Mouse (Mus musculus) cerebellum, postnatal 4 days (tissue): ENCODE results near the gene Atg101.
"Not testable (repeated sequence)": the region's sequence is repeated elsewhere in the genome, so short reads cannot be mapped to it uniquely, and the experiment has no call there.

Experiments used
- DNase-seq, 2 experiments: peaks; one replicate each; pipeline ENCODE4 v3.0.0; 2022; ENCODE audit warnings: low spot score in 2 of 2, mixed read lengths in 1 of 2

Gene Atg101

DNA sequence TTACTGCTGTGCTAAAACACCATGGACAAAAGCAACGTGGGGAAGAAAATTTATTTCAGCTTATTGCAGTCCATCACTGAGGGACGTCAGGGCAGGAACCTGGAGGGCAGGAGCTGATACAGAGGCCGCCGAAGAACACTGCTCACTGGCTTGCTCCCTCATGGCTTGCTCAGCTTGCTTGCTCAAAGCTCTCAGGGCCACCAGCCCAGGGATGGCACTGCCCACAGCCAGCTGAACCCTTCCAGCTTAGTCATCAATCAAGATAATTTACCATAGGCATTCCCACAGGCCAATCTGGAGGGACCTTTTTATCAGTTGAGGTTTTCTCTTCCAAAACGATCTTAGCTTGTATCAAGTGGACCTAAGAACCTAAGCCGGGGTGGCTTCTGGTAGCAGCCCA is 27.9 kb downstream of the Atg101 start:
- DNase-seq, result no peak

DNA sequence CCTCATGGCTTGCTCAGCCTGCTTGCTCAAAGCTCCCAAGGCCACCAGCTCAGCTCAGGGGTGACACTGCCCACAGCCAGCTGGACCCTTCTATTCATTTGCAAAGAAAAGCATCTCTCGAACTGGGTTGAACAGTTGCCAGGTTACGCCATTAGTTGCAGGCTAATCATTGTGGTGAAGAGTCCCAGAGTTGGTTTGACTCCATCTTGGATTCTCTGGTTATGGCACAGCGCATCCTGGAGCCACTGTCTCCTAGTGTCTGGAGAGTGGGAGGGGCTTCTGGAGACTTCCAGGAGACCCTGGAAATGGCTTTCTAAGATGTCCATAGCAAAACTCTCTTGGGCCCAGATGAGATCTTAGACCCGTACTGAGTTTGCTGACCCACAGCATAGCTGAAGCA is 31.3 kb downstream of the Atg101 start:
- DNase-seq, result no peak

DNA sequence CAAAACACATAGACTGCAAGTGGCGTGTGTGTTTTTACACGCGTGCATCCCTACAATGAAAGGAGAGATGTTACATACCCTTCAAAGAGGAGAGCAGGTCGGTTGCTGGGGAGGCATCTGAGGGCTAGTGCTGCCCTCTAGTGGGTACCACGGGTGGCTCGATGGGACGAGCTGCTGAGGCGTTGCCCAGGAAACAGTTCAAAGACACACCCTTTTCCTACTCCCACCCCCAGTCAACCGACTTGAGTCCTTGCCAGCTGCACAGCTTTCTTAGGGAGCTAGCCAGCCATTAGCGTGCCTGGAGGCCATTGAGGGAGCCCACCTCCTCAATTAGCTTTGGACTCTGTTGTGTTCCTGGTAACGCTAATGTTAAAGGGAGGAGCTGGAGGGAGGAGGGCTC is 31.8 kb downstream of the Atg101 start:
- peak; percentile 78 to 90 for DNase-seq

DNA sequence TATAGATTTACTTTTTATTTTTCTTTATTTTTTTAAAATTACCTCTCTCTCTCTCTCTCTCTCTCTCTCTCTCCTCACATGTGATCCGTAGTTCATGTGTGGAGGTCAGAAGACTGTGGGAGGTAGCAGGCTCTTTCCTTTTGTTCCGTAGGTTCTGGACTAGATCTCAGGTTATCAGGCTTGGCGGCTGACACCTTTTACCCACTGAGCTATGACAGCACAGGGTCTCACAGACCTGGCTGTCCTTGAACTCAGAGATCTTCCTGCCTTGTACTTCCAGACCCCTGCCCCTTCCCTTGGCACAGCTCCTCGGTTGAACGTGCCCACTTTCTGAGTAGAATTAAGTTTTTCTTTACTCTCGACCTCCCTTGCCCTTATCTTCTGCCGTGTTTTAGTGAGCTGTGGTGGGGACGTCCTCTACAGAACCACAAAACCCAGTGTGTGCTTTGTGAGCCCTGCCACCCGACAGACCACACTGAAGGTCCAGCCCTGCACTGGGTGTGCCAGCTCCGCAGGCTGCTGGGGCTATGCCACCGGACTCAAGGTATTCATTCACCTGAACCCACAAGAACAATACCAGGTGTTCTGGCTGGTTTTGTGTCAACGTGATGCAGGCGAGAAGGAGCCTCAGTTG is 32.3 kb downstream of the Atg101 start:
- no peak for DNase-seq

DNA sequence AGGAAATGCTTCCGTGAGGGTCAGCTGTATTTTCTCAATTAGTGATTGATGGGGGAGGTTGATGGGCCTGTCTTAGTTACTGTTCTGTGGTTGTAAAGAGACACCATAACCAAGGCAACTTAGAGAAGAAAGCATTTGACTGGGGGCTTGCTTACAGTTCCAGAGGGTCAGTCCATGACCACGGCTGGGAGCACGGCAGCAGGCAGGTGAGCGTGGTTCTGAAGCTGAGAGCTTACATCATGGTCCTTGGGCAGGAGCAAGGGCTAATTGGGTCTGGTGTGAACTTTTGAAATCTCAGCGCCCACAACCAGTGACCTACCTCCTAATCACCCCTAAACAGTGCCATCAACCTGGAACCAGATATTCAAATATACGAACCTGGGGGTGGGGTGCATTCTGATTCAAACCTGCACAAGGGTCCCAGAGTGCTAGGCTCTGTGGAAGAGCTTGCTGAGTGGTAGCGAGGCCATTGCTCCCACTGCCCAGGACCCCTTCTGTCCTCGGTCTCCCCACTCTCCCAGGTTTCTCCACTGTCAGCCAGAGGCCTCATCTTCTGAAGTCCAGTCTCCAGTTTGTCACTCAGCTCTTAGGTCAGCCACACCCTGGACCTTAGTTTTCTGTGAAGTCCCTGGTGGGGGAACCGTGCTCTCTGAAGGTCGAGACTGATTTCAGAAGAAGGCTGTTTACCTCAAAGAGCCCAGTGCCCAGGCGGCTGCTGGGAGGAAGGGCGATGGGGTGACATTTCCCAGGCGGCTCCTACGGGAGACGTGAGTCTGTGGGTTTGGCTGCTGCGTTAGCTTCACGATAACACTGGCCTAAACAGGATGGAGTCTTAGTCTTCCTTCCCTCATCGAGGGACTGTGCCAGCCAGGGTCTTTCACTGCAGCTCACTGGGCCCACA is 33.1 kb downstream of the Atg101 start:
- no peak for DNase-seq

DNA sequence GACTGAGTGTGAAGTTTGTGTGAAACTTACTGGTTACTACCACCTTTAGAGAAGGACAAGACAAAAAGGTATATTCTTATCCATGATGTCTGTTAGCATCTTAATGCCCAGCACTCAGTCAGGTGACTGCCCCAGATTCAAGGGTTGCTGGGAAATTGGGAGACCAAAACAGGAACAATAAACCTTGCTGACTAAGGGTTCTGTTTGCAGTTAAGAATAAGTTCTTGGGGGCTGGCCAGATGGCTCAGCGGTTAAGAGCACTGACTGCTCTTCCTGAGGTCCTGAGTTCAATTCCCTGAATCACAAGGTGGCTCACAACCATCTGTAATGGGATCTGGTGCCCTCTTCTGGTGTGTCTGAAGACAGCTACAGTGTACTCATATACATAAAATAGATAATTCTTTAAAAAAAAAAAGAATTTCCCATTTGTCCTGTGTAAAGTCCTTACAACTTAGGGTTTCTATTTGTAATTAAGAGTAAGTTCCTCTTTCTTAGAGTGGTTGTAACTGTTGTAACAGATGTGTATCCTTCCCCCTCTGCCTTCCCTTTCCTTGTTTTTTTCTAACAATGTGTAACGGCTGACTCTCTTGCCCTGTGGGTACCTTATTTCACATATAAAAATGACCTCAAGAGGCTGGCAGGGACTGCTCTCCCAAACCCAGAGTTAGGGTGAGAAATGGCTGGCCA is 33.9 kb downstream of the Atg101 start:
- no peak for DNase-seq

DNA sequence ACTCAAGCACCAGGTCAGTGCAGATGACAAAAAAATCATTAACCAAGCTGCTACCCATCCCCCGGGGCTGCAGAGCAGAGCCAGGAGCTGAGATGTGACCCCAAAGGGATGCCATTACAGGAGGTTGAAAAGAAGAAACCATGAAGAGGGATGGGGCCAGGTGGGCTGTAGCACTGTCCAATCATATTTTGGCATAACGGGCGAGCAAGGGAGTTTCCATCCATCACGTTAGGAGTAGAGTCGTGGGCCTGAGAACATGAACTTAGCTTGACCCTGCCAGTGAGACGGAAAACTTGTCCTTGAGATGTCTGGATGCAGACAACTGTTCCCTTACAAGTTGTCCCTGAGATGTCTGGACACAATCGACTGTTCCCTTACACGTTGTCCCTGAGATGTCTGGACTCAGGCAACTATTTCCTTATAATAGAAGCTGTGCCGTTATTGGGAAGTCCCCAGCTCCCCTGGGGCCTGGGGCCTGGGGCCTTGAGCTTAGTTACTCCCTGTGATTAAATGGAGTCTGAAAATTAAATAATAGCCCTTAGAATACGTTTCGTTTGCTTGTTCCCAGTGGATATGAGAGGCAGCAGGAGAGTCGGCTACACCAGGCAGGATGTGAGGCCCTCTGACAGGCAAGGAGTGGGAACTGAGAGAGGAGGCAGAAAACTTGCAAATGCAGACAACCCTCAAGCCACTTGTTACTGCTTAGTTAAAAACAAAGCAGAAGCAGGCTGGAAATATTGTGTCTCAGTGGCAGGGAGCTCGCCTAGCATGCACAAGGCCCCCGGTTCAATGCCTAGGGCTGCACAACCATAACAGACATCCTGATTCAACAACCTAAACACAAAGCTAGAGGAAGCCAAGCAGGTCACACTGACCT is 35.1 kb downstream of the Atg101 start:
- DNase-seq, result no peak

DNA sequence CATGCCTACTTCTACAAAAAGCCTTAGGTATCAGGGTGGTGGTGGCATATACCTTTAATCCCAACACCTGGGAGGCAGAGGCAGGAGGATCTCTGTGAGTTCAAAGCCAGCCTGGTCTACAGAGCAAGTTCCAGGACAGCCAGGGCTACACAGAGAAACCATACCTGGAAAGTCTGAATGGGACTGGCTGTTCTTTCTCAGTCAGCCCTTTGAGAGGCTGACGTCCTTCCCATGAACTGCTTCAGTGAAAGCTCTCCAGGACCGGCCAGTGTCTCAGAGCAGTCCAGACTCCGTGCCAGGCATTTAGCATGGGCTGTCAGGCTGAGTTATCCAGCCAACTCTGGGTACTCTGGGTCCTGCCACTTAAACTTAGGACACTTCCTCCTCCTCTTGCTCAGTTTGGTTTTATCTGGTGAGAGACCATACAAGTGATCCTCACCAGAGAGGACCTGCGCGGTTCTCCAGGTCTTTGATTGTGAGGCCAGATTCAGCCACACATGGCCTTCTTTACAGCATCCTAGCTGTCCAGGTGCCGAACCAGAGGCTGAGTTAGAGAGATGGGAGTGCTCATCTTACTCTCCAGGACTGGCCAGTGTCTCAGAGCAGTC is 36.0 kb downstream of the Atg101 start:
- DNase-seq, result no peak

DNA sequence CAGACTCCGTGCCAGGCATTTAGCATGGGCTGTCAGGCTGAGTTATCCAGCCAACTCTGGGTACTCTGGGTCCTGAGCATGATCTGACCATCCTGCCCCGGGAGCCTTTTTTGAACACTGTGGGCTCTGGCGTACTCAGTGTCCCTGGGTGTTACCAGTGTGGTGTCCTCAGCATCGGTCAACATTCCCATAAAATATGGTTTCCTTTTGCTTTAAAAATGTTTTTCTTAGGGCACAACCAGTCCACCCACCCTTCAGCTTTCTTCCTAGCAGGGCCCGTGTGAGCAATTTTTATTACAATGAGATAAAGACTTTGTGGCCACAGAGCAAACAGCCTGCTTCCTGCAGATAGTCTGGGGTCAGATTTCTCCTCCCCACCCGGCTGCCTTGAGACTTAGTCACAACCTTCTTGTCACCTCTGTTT is 36.6 kb downstream of the Atg101 start:
- DNase-seq, result no peak

DNA sequence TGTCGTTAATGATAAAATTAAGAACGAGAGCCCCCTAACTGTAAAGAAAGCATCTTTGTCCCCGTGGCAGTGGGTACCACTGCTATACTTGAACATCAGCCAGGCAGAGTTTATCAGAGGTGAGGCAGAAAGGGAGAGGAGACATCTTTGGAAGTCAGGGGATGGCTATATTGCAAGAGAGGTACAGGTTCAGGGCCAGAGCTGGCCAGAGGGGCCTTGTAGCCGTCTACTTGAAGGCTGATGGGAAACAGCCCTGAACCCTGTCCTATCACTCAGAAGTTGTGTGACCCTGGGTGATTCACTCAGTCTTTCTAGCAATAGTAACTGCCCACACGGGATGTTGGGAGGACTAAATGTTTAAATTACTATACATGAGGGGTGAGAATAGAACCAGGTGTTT is 37.1 kb downstream of the Atg101 start:
- DNase-seq, result no peak

DNA sequence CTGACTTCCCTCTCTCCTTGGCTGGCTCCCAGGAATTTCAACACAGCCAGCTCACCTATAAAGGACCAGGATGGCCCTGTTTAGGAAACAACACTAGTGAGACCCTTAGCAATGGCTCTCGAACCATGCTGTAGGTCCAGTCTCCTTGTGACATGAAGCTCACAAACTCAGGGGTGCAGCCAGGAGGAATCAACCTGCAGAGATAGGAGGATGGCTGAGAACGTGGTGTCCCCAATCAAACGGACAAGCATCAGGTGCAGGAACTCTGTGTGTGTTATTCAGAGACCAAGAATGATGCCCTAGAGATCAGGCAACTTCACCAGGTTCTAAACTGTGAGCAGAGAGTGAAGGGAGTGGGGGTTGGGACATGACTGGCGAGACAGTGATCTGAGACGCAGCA is 38.0 kb downstream of the Atg101 start:
- DNase-seq, result no peak

DNA sequence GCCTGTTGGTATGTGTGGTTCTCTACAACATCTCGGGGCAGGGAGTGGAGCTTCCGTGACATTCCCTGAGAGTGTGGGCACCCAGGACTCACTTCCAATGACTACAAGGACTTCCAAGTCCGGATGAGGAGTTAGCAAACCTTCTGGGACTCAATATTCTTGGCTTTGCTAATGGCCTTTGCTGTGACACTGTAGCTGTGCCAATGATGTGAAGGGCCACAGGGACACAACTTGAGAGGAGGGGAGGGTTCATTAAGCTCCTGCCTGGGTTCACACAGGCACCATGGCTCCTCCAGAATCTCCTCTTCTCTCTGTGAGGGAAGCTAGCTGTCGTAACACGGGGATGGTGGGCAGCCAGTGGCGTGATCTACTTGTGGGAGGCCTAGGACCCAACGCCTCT is 38.6 kb downstream of the Atg101 start:
- DNase-seq, result no peak

DNA sequence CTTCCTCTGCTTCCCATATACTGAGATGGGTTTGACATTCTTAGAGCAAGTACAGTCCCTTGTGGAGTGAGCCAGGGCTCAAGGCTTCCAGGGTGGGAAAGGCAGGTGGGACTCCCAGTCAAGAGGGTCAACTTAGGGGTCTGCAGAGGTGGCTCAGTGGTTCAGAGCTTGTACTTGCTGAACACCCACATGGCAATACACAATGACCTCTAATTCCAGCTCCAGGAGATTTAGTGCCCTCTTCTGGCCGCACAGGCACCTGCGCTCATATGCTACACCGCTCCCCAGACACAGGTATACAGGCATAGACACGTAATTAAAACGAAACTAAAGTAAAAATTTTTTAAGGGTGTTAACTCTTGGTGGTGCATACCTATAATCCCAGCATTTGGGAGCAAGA is 39.4 kb downstream of the Atg101 start:
- DNase-seq, result no peak

DNA sequence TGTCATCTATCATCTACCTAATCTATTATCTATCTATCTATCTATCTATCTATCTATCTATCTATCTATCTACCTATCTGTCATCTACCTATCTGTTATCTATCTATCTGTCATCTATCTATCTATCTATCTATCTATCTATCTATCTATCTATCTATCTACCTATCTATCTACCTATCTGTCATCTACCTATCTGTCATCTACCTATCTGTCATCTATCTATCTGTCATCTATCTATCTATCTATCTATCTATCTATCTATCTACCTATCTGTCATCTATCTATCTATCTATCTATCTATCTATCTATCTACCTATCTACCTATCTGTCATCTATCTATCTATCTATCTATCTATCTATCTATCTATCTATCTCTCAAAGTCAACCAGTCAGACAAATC is 40.3 kb downstream of the Atg101 start:
- DNase-seq, result not testable (repeated sequence)

DNA sequence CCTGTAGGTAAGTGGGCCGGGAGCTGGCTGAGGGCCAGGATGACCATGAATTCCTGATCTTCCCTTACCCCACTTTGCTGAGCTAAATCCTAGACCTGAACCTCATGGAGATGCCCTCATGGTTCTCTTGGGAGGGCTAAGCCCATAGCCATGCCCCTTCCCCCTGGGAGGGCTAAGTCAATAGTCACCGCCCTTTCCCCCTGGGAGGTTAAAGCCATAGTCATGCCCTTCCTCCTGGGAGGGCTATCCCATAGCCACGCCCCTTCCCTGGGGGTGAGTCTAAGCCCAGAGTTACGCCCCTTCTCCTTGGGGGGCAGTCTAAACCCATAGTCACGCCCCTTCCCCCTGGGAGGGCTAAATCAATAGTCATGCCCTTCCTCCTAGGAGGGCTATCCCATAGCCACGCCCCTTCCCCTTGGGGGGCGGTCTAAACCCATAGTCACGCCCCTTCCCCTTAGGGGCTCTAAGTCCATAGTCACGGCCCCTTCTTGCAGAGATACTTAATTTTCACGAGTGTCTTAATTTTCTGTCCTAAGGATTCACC is 42.0 kb downstream of the Atg101 start:
- no peak for DNase-seq

DNA sequence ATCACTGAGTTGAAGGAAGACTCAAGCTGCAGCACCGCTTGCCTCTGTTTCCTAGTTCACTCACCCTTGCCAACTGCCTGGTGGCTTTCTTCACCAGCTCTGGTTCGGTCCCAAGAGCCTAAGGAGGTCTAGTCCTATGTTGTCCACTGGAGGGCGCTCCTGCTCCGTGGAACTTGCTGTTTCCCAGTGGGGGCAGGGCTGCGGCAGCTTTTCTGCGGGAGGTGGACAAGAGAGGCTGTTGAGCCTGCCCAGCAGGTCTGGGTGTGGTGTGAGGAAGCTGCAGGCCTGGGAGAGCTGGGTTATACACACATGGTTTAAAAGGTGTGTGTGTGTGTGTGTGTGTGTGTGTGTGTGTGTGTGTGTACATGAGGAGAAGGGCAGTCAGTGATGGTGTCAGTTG is 43.2 kb downstream of the Atg101 start:
- peak; percentile 82 to 88 for DNase-seq

DNA sequence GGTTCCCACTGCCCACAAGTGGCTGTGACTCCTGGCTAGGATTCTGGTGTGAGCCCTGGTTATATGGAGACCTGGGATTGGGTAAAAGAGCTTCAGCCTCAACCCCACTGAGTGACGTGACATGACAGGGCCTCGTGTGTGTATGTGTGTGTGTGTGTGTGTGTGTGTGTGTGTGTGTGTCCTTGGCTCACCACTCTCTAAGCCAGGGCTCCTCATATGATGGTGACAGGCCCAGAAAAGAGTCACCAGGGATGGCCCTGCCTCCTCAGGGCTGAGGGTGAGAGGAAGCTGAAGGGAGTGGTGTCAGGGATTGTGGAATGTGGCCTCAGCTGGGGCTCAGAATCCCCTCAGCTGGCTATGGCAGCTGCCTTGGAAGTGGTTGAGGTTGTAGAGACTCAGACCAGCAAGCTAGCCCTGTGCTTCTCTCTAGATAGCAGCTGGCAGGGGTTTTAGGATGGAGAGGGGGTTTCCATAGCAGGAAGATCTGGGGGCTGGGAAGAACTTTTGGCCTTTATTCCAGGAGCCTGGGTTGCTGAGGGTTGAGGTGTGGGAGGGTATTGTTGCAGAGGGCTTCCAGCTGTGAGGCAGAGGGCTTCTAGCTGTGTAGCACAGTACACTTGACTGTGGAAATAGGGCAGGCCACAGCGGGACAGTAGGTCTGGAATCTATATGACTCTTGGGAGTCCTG is 44.9 kb downstream of the Atg101 start:
- DNase-seq, result no peak

DNA sequence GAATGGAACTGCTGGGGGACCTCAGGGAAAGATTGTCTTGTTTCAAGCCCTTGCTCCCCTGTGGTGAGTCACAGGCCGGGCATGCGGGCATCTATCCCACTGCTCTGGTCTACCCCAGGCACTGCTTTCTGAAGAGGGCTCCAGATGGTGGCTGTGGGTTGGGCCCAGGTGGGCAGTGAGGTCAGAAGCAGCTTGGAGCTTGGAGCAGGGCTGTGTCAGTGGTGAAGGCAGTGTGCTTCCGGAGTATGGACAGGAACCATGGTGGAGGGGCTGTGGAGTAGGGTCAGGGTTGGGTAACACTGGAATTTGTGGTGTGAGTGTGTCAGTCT is 45.5 kb downstream of the Atg101 start:
- no peak for DNase-seq

DNA sequence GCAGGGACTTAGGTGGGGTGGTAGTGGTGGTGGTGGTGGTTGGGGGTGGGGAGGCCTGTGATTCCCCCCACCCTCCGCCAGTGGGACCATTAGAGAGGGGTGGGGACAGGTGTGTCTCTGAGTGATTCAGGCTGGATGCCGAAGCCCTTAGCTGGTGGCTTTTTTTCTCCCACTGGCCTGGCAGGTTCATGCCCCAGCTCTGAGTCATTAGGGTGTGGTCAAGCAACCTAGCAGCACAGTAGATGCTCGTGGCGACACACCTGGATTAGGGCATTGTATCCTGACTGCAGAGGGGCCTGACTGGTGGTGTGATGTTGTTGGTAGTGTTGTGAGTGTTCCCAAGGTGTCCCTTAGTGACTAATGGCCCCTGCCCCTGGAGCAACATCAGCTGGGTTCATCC is 47.0 kb downstream of the Atg101 start:
- no peak for DNase-seq

DNA sequence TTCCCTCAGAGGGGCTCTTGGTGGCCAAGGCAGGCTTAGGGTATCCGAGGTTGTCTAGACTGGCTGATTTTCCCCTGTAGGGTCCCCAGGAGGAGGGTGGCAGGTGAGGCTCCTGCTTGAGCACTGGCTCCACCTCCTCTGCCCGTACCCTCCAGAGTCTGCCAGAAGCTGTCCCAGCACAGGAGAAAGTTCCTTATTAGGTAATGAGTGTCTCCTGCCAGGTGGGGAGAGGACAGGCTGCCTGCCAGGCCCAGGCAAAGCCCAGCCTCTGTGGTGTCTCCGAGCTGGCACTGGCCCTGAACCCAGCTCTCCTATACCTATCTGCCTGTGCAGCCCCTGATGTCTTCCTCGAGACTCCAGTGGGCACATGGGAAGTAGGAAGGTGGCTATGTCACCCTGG is 48.3 kb downstream of the Atg101 start:
- DNase-seq, result no peak

DNA sequence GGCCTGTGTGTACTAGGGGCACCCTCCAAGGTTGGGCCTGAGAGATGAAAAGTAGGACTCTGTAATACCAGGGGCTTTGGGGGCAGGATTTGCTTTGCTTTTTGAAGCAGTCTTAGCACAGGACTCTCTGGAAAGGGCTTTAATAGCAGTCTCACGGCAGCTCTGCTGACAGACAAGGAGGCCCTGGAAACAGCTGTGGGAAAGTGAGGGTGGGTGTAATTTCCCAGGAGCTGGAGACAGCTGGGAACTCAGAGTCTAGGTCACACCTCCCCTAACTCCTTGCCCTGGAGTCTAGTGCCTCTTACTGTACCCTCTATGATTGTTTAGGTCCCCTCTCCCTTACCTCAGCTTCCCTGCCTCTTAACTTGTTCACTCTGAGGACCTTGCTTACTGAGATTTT is 49.1 kb downstream of the Atg101 start:
- no peak for DNase-seq
